Mouse (Mus musculus): Measurements from ENCODE around the gene Plekhm1. TPM values are rescaled to one million over a fixed set of nuclear protein-coding genes. Genes with fewer than 3 reads are reported as not detected.

Gene Plekhm1
- polyA plus RNA-seq, 1 experiment from 2014 or later: 7.7 TPM

DNA sequence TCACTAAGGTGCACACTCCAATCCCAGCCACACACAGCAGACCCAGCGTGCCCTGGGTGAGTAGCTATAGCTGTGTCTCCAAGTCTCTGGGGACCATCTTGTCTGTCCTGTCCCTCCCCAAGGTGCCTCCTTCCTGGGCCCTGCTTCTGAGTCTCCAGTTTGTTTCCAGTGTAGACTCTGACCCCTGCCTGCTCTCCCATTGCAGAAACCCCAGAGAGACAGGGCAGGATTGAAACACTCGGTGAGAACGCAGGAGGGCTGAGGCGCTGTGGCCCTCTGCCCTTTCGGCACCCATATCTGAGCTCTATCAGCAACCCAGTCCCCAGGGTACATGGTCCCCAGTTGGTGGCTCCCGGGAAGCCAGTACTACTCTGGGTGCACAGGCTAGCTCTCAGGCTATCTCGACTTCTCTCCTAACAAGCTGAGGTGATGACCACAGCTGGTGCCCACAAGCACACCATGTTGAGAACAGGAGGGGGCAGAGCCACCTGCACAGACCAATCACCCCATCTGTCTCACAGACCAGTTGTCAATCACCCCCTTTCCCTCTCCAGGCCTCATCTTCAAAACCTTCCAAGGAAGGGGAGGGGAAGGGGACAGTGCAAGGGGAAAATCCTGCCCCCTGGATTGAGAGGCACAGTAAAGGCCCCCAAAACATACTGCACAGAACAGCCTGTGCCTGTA lies 66.9 kb downstream of the Plekhm1 start:
- Histone ChIP-seq H3K9me3 (replicated peaks) (no peaks in the 10 kb centered on the region), H3K36me3 (ENCODE audit: poor library complexity, severe bottlenecking) (no peaks in the 10 kb centered on the region), H3K9ac (no peak overlapping the region), H3K4me2 (no peak overlapping the region), H3K4me3 (no peak overlapping the region), H3K27ac (no peak overlapping the region), H3K4me1 (no peaks in the 10 kb centered on the region), H3K27me3 (no peaks in the 10 kb centered on the region)
- WGBS: 85% methylated on average over 7 of the region's 7 CpGs
- no peak for ATAC-seq

DNA sequence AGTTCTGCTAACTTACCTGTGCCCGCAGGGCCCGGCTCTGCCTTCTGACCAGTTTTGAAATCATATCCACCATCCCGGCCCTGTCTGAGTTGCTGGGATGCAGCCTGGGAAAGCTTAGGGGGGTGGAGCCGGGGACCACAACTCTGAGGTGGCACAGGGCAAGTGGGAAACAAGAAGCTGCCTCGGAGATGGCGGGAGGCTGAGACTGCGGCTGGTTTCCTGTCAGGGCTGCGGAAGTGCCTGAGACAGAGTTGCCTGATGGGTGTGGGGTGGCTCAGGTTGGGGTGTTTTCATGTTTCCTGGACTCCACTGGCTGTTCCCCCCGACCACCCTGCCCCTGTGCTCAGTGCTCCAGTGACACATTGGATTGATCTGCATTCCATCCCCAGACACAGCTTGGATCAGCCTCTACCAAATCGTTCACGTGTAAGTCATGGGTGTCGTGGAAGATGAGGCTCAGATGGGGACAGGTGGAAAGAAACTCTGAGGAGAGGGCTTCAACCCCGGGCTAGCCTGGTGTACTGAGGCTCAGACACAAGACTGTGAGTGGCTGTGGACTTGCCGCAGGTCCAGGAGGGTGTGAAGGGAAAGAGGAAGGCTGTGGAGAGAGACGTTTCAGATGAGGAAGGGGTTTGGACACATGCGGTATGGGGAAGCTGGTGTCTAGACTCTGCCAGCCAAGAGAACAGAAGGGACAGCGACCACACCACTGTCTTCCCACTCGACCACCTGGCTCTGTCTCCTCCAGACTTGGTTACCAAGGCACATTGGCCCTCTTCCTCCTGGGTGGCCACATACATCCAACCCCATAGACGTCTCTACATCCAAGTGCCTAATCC lies 67.8 kb downstream of the Plekhm1 start:
- H3K4me2 ChIP-seq: no peak overlapping the region
- H3K9ac ChIP-seq: no peak overlapping the region
- H3K27me3 ChIP-seq: no peaks in the 10 kb centered on the region
- no peaks in the 10 kb centered on the region for H3K9me3 ChIP-seq (replicated peaks)
- WGBS: 78% methylated on average over 19 of the region's 19 CpGs
- ATAC-seq: no peak
- no peak overlapping the region for H3K27ac ChIP-seq
- H3K36me3 ChIP-seq (ENCODE audit: poor library complexity, severe bottlenecking): no peaks in the 10 kb centered on the region
- H3K4me1 ChIP-seq: no peaks in the 10 kb centered on the region
- H3K4me3 ChIP-seq: no peak overlapping the region

DNA sequence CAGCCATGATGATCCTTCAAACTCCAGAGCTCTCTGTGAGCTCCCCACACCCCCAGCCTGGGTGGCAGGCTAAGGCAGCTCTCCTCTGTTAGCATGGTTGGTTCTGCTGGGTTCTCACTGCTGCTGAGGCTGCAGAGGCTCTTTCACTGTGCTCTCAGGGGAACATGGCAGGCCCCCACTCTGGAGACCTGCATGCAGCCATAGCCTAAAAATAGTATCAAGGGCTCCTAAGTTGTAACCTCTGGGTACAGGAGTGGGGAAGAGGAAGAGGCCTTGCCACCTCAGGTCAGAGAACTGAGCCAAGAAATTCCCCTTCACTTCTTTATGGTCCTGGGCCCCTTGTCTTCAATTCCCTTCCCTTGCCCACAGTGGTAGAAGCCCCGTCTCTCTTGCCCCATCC lies 68.6 kb downstream of the Plekhm1 start:
- Histone ChIP-seq H3K9me3 (replicated peaks) (no peaks in the 10 kb centered on the region), H3K27me3 (no peaks in the 10 kb centered on the region), H3K4me3 (no peak overlapping the region), H3K27ac (no peak overlapping the region), H3K36me3 (ENCODE audit: poor library complexity, severe bottlenecking) (no peaks in the 10 kb centered on the region), H3K9ac (no peak overlapping the region), H3K4me2 (no peak overlapping the region), H3K4me1 (no peaks in the 10 kb centered on the region)
- 80% methylated on average over 1 of the region's 1 CpGs for WGBS
- no peak for ATAC-seq

GRCm38 (mm10) chr11:103343063-103343462 lies 69.4 kb downstream of the Plekhm1 start:
- H3K27me3 ChIP-seq: no peaks in the 10 kb centered on the region
- no peak overlapping the region for H3K4me2 ChIP-seq
- H3K27ac ChIP-seq: no peak overlapping the region
- WGBS: 88% methylated on average over 6 of the region's 6 CpGs
- no peak for ATAC-seq
- H3K36me3 ChIP-seq (ENCODE audit: poor library complexity, severe bottlenecking): no peaks in the 10 kb centered on the region
- no peaks in the 10 kb centered on the region for H3K9me3 ChIP-seq (replicated peaks)
- H3K9ac ChIP-seq: no peak overlapping the region
- no peaks in the 10 kb centered on the region for H3K4me1 ChIP-seq
- H3K4me3 ChIP-seq: no peak overlapping the region

DNA sequence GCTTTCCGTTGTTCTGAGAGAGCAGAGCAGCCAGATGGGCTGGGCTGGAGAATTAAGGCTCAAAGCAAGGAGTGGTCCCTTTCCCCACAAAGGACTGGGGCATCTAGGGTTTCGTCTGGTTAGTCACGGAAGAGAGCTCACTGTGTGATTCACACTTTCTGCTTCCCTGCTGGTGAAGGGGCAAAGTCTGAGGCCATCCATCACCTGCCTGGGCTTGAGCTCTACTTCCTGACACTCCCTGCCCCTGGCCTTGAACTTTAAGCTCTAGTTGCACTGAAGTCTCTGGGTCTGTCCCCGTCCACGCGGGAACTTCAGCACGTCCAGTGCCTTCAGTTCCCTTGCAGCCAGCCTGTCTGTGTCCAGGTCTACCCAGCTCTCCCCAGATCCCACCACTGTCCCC lies 71.8 kb downstream of the Plekhm1 start:
- H3K4me2 ChIP-seq: no peak overlapping the region
- H3K27ac ChIP-seq: no peak overlapping the region
- no peaks in the 10 kb centered on the region for H3K27me3 ChIP-seq
- WGBS: 65% methylated on average over 7 of the region's 7 CpGs
- no peak overlapping the region for H3K4me3 ChIP-seq
- H3K36me3 ChIP-seq (ENCODE audit: poor library complexity, severe bottlenecking): no peaks in the 10 kb centered on the region
- no peak overlapping the region for H3K9ac ChIP-seq
- no peak for ATAC-seq
- no peaks in the 10 kb centered on the region for H3K9me3 ChIP-seq (replicated peaks)
- H3K4me1 ChIP-seq: no peaks in the 10 kb centered on the region

DNA sequence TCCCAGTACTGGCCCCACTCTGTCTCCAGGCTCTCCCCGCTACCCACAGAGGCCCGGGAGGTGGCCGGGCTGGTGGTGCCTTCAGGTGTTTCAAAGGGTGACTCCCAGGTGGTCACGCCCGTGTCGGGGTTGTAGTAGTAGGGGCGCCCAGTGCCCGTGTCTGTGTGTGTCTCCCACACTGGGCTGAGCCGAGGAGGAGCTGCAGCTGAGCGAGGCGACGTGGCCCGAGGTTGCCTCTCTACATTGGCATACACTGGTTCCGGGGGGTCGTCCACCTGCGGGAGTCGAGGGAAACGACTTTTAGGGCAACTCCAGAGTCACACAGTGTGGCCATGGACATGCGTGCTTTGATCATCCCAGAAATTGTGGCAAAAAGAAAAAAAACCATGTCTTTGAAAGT lies 72.4 kb downstream of the Plekhm1 start:
- peak overlapping the region; percentile 32 for H3K4me2 ChIP-seq

GRCm38 (mm10) chr11:103339414-103340119 lies 72.9 kb downstream of the Plekhm1 start:
- Histone ChIP-seq H3K4me1 (no peaks in the 10 kb centered on the region), H3K36me3 (ENCODE audit: poor library complexity, severe bottlenecking) (no peaks in the 10 kb centered on the region), H3K9ac (no peak overlapping the region), H3K9me3 (replicated peaks) (no peaks in the 10 kb centered on the region), H3K4me2 (peak overlapping the region; percentile 32), H3K27me3 (peaks cover 5% of the 10 kb centered on the region), H3K27ac (no peak overlapping the region), H3K4me3 (no peak overlapping the region)
- ATAC-seq: no peak
- 49% methylated on average over 19 of the region's 19 CpGs for WGBS

More for the DNA sequence above, 72.4 kb downstream of the Plekhm1 start:
- WGBS: 75% methylated on average over 19 of the region's 19 CpGs
- ATAC-seq: no peak
- Histone ChIP-seq H3K27me3 (no peaks in the 10 kb centered on the region), H3K36me3 (ENCODE audit: poor library complexity, severe bottlenecking) (no peaks in the 10 kb centered on the region), H3K4me1 (no peaks in the 10 kb centered on the region), H3K9ac (no peak overlapping the region), H3K9me3 (replicated peaks) (no peaks in the 10 kb centered on the region), H3K4me3 (no peak overlapping the region), H3K27ac (no peak overlapping the region)

DNA sequence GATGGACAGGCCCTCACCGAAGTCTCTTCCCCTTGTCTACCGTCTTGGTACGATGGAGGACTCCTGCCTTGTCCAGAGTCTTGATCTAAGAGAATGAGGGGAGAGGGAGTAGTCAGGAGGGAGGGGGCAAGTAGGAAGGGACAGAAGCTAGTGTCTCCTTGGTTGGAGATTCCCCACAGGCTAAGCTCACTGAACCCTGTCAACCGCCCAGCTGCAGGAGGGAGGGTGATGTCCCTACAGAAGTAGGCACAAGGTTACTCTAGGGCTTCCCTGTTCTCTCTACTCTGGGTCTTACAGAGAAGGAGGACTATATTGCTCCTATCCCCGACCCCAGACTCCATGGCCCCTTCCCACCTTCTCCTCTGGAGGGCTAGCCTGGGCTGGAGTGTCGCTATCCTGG lies 73.8 kb downstream of the Plekhm1 start:
- no peak overlapping the region for H3K27ac ChIP-seq
- peaks cover 6% of the 10 kb centered on the region for H3K4me1 ChIP-seq
- H3K27me3 ChIP-seq: peaks cover 14% of the 10 kb centered on the region
- H3K9ac ChIP-seq: no peak overlapping the region
- no peak overlapping the region for H3K4me2 ChIP-seq
- H3K9me3 ChIP-seq (replicated peaks): no peaks in the 10 kb centered on the region
- no peaks in the 10 kb centered on the region for H3K36me3 ChIP-seq (ENCODE audit: poor library complexity, severe bottlenecking)
- no peak for ATAC-seq
- 93% methylated on average over 6 of the region's 6 CpGs for WGBS
- no peak overlapping the region for H3K4me3 ChIP-seq

GRCm38 (mm10) chr11:103338119-103338518 lies 74.4 kb downstream of the Plekhm1 start:
- ATAC-seq: no peak
- Histone ChIP-seq H3K4me1 (peaks cover 11% of the 10 kb centered on the region), H3K9me3 (replicated peaks) (no peaks in the 10 kb centered on the region), H3K27me3 (peaks cover 19% of the 10 kb centered on the region), H3K9ac (no peak overlapping the region), H3K4me2 (no peak overlapping the region), H3K36me3 (ENCODE audit: poor library complexity, severe bottlenecking) (no peaks in the 10 kb centered on the region), H3K4me3 (no peak overlapping the region), H3K27ac (no peak overlapping the region)
- 86% methylated on average over 7 of the region's 7 CpGs for WGBS

- Histone ChIP-seq H3K4me2 (no peak overlapping the region), H3K4me3 (no peak overlapping the region), H3K9ac (no peak overlapping the region), H3K27me3 (peaks cover 29% of the 10 kb centered on the region), H3K9me3 (replicated peaks) (no peaks in the 10 kb centered on the region), H3K27ac (no peak overlapping the region), H3K4me1 (peaks cover 21% of the 10 kb centered on the region), H3K36me3 (ENCODE audit: poor library complexity, severe bottlenecking) (no peaks in the 10 kb centered on the region)
- WGBS: 89% methylated on average over 2 of the region's 2 CpGs
- ATAC-seq: no peak
Measured at GRCm38 (mm10) chr11:103337180-103337579, 75.3 kb downstream of the Plekhm1 start.

GRCm38 (mm10) chr11:103335561-103335960 lies 76.9 kb downstream of the Plekhm1 start:
- Histone ChIP-seq H3K4me2 (no peak overlapping the region), H3K27ac (no peak overlapping the region), H3K36me3 (ENCODE audit: poor library complexity, severe bottlenecking) (no peaks in the 10 kb centered on the region), H3K9me3 (replicated peaks) (no peaks in the 10 kb centered on the region), H3K4me1 (peaks cover 21% of the 10 kb centered on the region), H3K4me3 (no peak overlapping the region), H3K9ac (no peak overlapping the region), H3K27me3 (peaks cover 31% of the 10 kb centered on the region)
- WGBS: 90% methylated on average over 5 of the region's 5 CpGs
- ATAC-seq: no peak

- ATAC-seq: no peak
- Histone ChIP-seq H3K9ac (no peak overlapping the region), H3K27me3 (peaks cover 31% of the 10 kb centered on the region), H3K4me2 (no peak overlapping the region), H3K4me1 (peaks cover 21% of the 10 kb centered on the region), H3K4me3 (no peak overlapping the region), H3K27ac (no peak overlapping the region), H3K9me3 (replicated peaks) (no peaks in the 10 kb centered on the region), H3K36me3 (ENCODE audit: poor library complexity, severe bottlenecking) (no peaks in the 10 kb centered on the region)
- WGBS: 90% methylated on average over 9 of the region's 9 CpGs
Measured at GRCm38 (mm10) chr11:103334925-103335324, 77.6 kb downstream of the Plekhm1 start.
